Mouse (Mus musculus) liver, embryonic 14.5 days (tissue): ENCODE measurements around the gene Clec3a.

Source experiments
- CTCF ChIP-seq: IDR thresholded peaks from 2 replicates; pipeline ENCODE4 v1.5.1; 2016; ENCODE audit warnings: antibody characterized with exemption, low read depth, control low read depth
- EP300 ChIP-seq: IDR thresholded peaks from 2 replicates; pipeline ENCODE4 v1.6.1; 2016; ENCODE audit warnings: antibody characterized with exemption, low read depth

DNA sequence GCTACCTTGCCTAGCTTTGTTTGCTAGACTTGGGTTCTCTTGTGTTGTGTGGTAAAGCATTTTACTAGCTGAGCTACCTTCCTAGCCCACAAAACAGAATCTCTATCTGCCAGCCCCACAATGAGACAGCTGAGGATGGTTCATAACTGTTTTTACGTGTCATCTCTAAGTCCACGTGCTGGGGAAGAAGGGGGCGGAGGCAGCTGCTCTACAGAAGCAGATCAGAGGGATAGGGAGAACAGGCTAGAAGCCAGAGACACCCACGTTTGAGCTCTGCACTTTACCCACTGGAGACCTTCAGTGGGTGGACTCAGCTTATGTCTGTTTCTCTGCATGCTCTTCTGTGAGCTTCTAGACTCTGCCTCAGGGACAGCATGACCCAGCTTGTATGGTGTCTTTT is 3.7 kb downstream of the Clec3a start:
- no peak for TF ChIP-seq CTCF
- TF ChIP-seq EP300 = no peak
